Mouse (Mus musculus) midbrain, embryonic 11.5 days (tissue): ENCODE data around the gene Suclg2. TPM values are rescaled to one million over a fixed set of nuclear protein-coding genes. Genes with fewer than 3 reads are reported as not detected.

Source experiments
- ATAC-seq: fragments of 200-750 bp; cut with Nextera tagmentation; 2 replicates; pipeline ENCODE4 v1.8.0; 2017; ENCODE audit warnings: moderate TSS enrichment, moderate library complexity; ENCODE audit not compliant: low FRiP score
- DNase-seq: peaks from one replicate; pipeline ENCODE4 v3.0.0; 2015; ENCODE audit warnings: low spot score; ENCODE audit errors: missing footprints
- H3K27ac ChIP-seq: fragments of 300-500 bp; sonication (generic); 2 replicates; pipeline ENCODE4 v1.5.1; 2014; ENCODE audit warnings: low read depth, low read length
- H3K27me3 ChIP-seq: fragments of 300-500 bp; sonication (generic); 2 replicates; pipeline ENCODE4 v1.6.1; 2014; ENCODE audit warnings: mild to moderate bottlenecking, low read length, moderate library complexity, mixed read lengths; ENCODE audit not compliant: control insufficient read depth, insufficient read depth
- H3K36me3 ChIP-seq: fragments of 300-500 bp; sonication (generic); 2 replicates; pipeline ENCODE4 v1.6.1; 2014; ENCODE audit warnings: mild to moderate bottlenecking, low read length, moderate library complexity, mixed read lengths; ENCODE audit not compliant: control insufficient read depth, insufficient read depth
- H3K4me1 ChIP-seq: fragments of 300-500 bp; sonication (generic); 2 replicates; pipeline ENCODE4 v1.6.1; 2014; ENCODE audit warnings: low read length; ENCODE audit not compliant: control insufficient read depth, insufficient read depth
- H3K4me2 ChIP-seq: fragments of 300-500 bp; sonication (generic); 2 replicates; pipeline ENCODE4 v1.6.1; 2014; ENCODE audit warnings: mild to moderate bottlenecking, moderate library complexity
- H3K4me3 ChIP-seq: fragments of 300-500 bp; sonication (generic); 2 replicates; pipeline ENCODE4 v1.5.1; 2014; ENCODE audit warnings: low read depth, low read length
- H3K9ac ChIP-seq: fragments of 300-500 bp; sonication (generic); 2 replicates; pipeline ENCODE4 v1.6.1; 2014; ENCODE audit warnings: low read length
- H3K9me3 ChIP-seq: fragments of 300-500 bp; sonication (generic); 2 replicates; pipeline ENCODE4 v1.6.1; 2016; ENCODE audit warnings: low read length; ENCODE audit not compliant: control insufficient read depth
- WGBS: fragments of 180-500 bp; shearing (Covaris S2); extraction: QIAGEN DNeasy Blood & Tissue Kit; methylation state at CpG from one replicate; pipeline ENCODE4 v1.1.7; 2014; 5-methylcytosine and 5-hydroxymethylcytosine counted together
- polyA plus RNA-seq: library from polyadenylated mRNA; unstranded; fragments of >200 nt; fragmentation: Nextera tagmentation; extraction: Ambion mirVana; gene quantifications from 2 replicates; pipeline ENCODE4 v1.2.1, GENCODE M21; 2014

Gene Suclg2
- polyA plus RNA-seq, 1 experiment from 2014 or later: 40.8 TPM

DNA sequence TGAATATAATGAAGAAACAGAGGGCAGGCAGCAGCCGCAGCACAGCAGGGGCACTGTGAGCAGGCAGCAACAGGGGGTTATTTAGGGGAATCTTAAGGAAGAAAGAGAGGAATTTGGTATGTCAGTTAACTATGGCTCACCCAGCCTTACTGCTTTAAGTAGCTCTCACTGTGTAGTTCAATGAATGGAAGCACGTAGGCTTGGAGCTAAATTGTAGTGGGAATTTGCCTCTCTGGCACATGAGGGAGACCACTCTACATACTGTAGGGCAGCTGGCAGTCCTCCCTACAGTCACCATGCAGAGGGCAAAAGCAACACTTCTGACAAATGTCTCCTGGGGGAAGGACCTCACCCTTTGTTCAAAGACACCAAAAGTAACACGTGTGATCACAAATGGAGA is 143.7 kb downstream of the Suclg2 start:
- WGBS: 10% methylated on average over 3 of the region's 3 CpGs
- Histone ChIP-seq H3K4me1 (peaks cover 21% of the 10 kb centered on the region), H3K27ac (no peak overlapping the region), H3K9me3 (no peaks in the 10 kb centered on the region), H3K36me3 (no peaks in the 10 kb centered on the region), H3K27me3 (no peaks in the 10 kb centered on the region), H3K4me2 (no peak overlapping the region), H3K4me3 (no peak overlapping the region), H3K9ac (no peak overlapping the region; the same call in 1 of the 2 replicates)
- peak; percentile 61 for ATAC-seq
- no peak for DNase-seq

DNA sequence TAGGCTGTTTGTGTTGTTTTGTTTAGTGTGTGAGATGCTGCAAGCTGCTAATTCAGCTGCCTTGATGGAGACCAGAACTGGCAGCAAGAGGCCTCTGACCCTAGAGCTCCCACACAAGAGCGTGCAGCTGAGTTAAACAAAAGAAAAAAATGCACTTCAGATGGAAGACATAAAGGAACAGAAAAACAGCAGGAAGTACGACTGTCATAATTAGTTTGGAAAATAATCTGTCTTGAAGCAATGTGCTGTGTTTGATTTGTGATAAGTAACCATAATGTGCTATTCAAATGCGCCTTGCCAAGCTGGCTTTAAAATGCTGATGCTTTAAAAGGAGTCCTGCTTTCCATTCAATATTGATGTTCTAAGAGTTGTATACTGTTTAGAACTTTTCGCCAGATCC is 144.2 kb downstream of the Suclg2 start:
- peak; percentile 58; the same call in 1 of the 2 replicates for ATAC-seq
- H3K9ac ChIP-seq: no peak overlapping the region
- no peak overlapping the region for H3K4me3 ChIP-seq
- H3K4me1 ChIP-seq: peaks cover 21% of the 10 kb centered on the region
- 22% methylated on average over 4 of the region's 4 CpGs for WGBS
- H3K9me3 ChIP-seq: no peaks in the 10 kb centered on the region
- no peak overlapping the region for H3K27ac ChIP-seq
- H3K36me3 ChIP-seq: no peaks in the 10 kb centered on the region
- H3K4me2 ChIP-seq: no peak overlapping the region
- no peaks in the 10 kb centered on the region for H3K27me3 ChIP-seq
- no peak for DNase-seq

DNA sequence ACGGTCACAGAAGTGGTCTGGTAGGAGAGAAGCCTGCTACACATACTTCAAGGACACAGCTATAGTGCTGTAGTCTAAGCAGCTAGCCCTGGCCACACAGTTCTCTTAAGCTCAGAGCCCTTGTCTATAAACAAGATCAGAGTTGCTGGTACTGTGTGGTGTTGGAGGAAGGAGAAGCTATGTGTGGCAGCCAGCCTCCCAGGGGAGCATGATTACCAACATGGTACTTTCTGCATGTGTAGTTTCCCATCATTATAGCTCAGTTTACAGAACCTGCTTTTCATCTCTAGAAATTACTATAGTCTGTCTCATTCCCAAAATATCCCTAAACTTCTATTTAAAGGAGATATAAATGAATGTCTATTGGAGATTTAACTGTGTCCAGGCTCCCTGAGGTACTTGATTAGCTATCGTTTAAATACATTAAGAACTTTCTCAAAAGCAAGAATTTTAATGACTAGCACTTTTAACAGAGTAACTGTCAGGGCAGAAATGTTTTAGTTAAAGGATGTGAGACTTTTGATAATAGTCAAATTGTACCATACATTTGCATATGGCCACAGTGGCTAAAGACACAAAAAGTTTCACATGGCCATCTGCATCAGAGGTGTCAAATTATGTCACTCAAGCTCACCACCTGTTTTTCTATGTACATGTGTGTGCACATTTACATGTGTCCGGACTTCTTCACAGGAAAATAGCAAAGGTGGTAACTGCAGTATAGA is 145.4 kb downstream of the Suclg2 start:
- WGBS: 93% methylated on average over 3 of the region's 3 CpGs
- ATAC-seq (no peak), DNase-seq (no peak)
- H3K27me3 ChIP-seq: no peaks in the 10 kb centered on the region
- H3K36me3 ChIP-seq: no peaks in the 10 kb centered on the region
- no peak overlapping the region for H3K4me2 ChIP-seq
- no peak overlapping the region for H3K9ac ChIP-seq
- no peak overlapping the region for H3K27ac ChIP-seq
- no peaks in the 10 kb centered on the region for H3K9me3 ChIP-seq
- peaks cover 21% of the 10 kb centered on the region for H3K4me1 ChIP-seq
- H3K4me3 ChIP-seq: no peak overlapping the region

DNA sequence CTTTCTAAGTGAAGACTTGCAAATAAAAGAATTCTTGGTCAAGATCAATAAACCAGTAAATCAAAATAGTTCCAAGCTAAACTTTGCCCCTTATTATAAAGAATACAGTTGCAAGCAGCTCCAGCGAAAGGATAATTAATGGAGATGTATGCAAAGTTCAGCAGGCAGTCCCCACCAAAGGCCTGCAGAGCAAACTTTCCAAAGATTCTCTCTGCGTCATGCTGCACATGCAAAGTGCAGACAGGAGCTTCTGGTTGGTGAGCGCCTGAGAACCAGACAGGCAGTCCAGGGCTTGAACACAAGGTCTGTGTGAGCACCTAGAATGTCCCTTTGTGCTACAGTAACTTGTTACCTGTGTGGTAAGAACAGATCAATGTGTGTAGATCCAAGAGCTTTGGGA is 147.0 kb downstream of the Suclg2 start:
- H3K4me1 ChIP-seq: peaks cover 21% of the 10 kb centered on the region
- ATAC-seq (peak; percentile 36; the same call in 1 of the 2 replicates), DNase-seq (no peak)
- H3K27ac ChIP-seq: no peak overlapping the region
- no peak overlapping the region for H3K4me2 ChIP-seq
- no peak overlapping the region for H3K9ac ChIP-seq
- H3K9me3 ChIP-seq: no peaks in the 10 kb centered on the region
- WGBS: 48% methylated on average over 3 of the region's 3 CpGs
- H3K27me3 ChIP-seq: no peaks in the 10 kb centered on the region
- H3K4me3 ChIP-seq: no peak overlapping the region
- H3K36me3 ChIP-seq: no peaks in the 10 kb centered on the region

DNA sequence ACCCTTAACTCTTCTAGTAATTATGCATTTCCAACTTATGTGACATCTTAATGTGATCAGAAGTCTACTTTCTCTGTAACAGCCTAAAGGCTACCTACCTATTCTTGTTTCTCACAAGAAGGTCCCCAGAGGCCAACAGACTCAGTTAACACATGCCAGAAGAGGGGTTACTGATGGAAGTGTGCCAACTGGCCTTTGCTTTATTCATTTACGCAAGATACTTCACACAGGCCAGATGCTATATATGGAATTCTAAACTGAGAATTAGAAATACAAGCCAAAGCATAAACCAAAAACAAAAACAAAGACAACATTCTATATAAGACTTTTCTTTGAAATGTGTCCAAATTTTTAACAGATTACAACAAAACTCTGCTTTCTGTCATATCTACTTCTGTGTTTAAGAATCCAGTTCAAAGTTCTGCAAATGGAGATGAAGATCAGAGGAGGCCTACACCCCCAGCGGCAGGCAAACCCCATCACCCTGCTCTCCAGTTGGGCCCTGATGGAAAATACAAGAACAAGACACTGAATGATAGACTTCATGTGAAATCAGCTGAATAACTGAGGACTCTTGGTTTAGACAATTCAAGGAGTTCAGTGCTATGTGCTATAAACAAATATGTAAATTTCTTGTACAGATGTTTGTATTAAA is 155.1 kb downstream of the Suclg2 start:
- H3K4me2 ChIP-seq: no peak overlapping the region
- WGBS: 89% methylated on average over 2 of the region's 2 CpGs
- no peak overlapping the region for H3K4me3 ChIP-seq
- H3K9me3 ChIP-seq: no peaks in the 10 kb centered on the region
- H3K9ac ChIP-seq: no peak overlapping the region
- DNase-seq: no peak
- no peaks in the 10 kb centered on the region; the same call in 1 of the 2 replicates for H3K27me3 ChIP-seq
- no peaks in the 10 kb centered on the region for H3K36me3 ChIP-seq
- no peaks in the 10 kb centered on the region for H3K4me1 ChIP-seq
- ATAC-seq: no peak
- H3K27ac ChIP-seq: no peak overlapping the region

DNA sequence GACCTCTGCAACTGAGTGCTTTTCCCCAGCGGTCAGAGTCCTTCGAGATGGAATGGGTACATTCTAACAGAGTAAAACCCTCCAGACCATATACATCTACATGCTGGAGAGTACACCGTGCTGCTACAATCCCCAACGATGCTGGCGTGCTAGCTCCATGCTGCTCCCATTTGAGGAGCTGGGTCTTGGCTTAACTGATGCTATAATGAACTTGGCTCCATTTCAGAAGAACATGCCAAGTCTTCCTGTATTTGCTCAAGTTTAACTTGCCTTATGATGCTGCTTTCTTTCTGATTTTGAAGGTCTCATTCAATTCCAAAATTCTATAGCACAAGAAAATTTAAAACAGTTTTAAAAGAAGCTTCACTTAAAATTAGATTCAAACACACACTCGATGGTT is 162.3 kb downstream of the Suclg2 start:
- H3K36me3 ChIP-seq: no peaks in the 10 kb centered on the region
- no peak overlapping the region for H3K9ac ChIP-seq
- H3K27ac ChIP-seq: no peak overlapping the region
- no peak overlapping the region for H3K4me2 ChIP-seq
- no peak for ATAC-seq
- H3K9me3 ChIP-seq: no peaks in the 10 kb centered on the region
- H3K27me3 ChIP-seq: peaks cover 4% of the 10 kb centered on the region
- DNase-seq: no peak
- no peak overlapping the region for H3K4me3 ChIP-seq
- H3K4me1 ChIP-seq: no peaks in the 10 kb centered on the region
- 92% methylated on average over 6 of the region's 6 CpGs for WGBS

DNA sequence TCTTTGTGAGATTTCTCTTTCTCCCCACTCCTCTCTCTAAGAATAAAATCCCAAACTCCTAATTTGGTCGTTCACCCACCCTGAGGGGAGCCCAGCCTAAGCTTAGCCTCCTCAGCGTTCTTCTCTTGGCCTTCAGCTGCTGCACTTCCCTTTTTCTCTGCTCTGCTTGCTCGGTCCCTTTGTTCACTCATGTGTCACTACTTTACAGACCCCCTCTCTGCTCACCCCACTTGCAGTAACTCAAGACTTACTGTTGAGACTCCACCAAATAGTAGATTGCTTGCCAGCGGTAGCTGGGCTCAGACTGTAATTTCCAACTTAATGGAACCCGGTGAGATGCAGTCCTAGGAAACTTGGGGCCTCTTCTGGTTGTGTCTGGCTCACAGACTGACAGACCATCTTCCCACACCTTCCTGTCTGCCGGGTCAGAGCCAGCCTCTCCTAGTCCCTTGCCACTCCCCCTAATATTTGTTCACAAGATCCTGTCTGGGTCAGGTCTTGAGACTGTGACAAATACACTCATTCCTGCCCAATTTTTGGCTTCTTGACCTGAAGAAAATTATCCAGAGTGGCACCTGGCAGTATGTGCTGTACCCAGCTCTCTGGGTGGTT is 166.2 kb downstream of the Suclg2 start:
- 59% methylated on average over 6 of the region's 6 CpGs for WGBS
- H3K27ac ChIP-seq: no peak overlapping the region

DNA sequence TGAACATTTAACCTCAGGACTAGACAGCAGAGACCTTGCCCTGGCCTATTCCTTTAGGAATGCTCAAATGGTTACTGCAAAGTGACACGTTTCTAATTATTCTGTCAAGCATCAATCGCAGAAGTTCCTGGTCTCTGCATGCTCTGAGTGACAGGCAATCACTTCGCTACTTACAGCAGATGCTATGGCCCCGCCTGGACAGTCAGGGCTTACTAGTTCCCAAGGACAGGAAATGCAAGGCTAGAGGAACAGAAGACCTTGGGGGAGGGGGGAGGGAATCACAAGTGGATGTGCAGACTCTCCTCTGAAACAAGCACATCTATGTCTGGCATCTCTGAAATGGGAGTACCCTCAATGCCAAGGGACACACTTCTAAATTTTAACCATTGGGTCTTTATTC is 167.6 kb downstream of the Suclg2 start:
- no peak overlapping the region for H3K9ac ChIP-seq
- H3K36me3 ChIP-seq: no peaks in the 10 kb centered on the region
- H3K9me3 ChIP-seq: no peaks in the 10 kb centered on the region
- H3K27ac ChIP-seq: no peak overlapping the region
- 64% methylated on average over 4 of the region's 4 CpGs for WGBS
- H3K4me3 ChIP-seq: no peak overlapping the region
- no peak for ATAC-seq
- H3K4me2 ChIP-seq: no peak overlapping the region
- H3K4me1 ChIP-seq: peaks cover 4% of the 10 kb centered on the region; the same call in 1 of the 2 replicates
- DNase-seq: no peak
- H3K27me3 ChIP-seq: no peaks in the 10 kb centered on the region

More for the DNA sequence above, 166.2 kb downstream of the Suclg2 start:
- no peak overlapping the region for H3K9ac ChIP-seq
- H3K27me3 ChIP-seq: no peaks in the 10 kb centered on the region
- H3K4me3 ChIP-seq: no peak overlapping the region
- H3K4me1 ChIP-seq: no peaks in the 10 kb centered on the region
- H3K36me3 ChIP-seq: no peaks in the 10 kb centered on the region
- H3K9me3 ChIP-seq: no peaks in the 10 kb centered on the region
- H3K4me2 ChIP-seq: no peak overlapping the region
- ATAC-seq (no peak), DNase-seq (no peak)

DNA sequence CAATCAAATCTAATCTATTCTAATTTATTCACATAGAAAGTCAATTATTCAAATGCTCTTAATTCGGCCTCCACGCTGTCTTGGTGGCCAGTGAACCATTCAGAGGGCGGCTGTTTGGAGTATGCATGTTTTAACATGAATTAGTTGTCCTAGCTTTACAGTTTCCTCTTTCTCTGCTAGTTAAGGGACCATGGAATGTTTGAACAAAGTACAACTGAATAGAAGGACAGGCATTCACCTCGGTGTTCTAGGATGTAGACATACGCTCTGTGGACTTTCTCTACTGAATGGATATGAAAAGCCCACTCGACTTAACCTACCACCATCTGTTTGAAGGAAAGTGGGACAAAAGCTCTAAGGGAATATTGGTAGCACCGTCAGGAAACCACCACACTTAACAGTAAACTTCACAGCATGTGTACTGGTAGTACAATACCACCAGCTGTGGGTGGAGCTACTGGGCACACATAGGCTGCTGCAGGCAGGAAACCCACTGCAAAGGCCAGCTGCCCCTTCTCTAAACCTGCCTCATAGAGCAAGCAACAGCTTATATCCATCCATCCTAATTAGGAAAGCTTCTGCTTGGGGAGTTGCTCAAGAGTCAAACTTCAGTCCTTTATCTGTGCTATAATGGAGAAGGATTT is 172.3 kb downstream of the Suclg2 start:
- no peak overlapping the region for H3K27ac ChIP-seq
- no peak overlapping the region for H3K9ac ChIP-seq
- DNase-seq (no peak), ATAC-seq (peak; percentile 64)
- no peaks in the 10 kb centered on the region for H3K36me3 ChIP-seq
- WGBS: 54% methylated on average over 7 of the region's 7 CpGs
- no peak overlapping the region for H3K4me3 ChIP-seq
- H3K9me3 ChIP-seq: no peaks in the 10 kb centered on the region
- peaks cover 4% of the 10 kb centered on the region; the same call in 1 of the 2 replicates for H3K4me1 ChIP-seq
- no peak overlapping the region for H3K4me2 ChIP-seq
- no peaks in the 10 kb centered on the region for H3K27me3 ChIP-seq
